Mouse (Mus musculus) lung, postnatal 0 days (tissue): ENCODE data around the gene Glg1.

Source experiments
- CTCF ChIP-seq: IDR thresholded peaks from 2 replicates; pipeline ENCODE4 v1.5.1; 2016; ENCODE audit warnings: antibody characterized with exemption, mild to moderate bottlenecking
- EP300 ChIP-seq: IDR thresholded peaks from 2 replicates; pipeline ENCODE4 v1.6.1; 2016; ENCODE audit warnings: antibody characterized with exemption, mild to moderate bottlenecking, control low read depth

DNA sequence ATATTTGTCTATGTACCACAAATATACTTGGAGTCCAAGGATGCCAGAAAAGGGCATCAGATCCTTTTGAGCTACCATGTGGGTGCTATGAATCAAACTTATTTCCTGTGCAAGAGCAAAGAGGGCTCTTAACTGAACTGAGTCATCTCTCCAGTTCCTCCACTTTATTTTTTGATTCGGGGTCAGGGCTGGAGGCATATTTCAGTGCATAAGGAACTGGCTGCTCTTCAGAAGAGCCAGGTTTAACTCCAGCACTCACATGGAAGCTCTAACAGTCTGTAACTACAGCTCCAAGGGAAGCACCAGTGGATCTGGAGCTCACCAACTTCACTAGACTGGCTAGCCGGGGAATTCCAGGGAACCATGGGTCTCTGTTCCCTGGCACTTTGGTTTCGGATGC is 21.7 kb downstream of the Glg1 start:
- TF ChIP-seq EP300 (no peak), CTCF (no peak)
